Mouse (Mus musculus) embryo, embryonic 9.5 days (tissue): ENCODE data around the gene Gon7.
A peak's percentile ranks its signal among the peaks of the same experiment; 100 is the strongest.

Experiments used
- DNase-seq: peaks from one replicate; pipeline ENCODE4 v3.0.0-alpha.2; 2017; ENCODE audit errors: extremely low spot score

Gene Gon7

GRCm38 (mm10) chr12:102743036-102743588 lies 14.5 kb downstream of the Gon7 start:
- no peak for DNase-seq

- no peak for DNase-seq
Measured at GRCm38 (mm10) chr12:102742056-102742455, 15.5 kb downstream of the Gon7 start.

- DNase-seq = no peak
Measured at GRCm38 (mm10) chr12:102740285-102740684, 17.3 kb downstream of the Gon7 start.

- DNase-seq = no peak
Measured at GRCm38 (mm10) chr12:102739096-102739495, 18.5 kb downstream of the Gon7 start.

GRCm38 (mm10) chr12:102733381-102733780 lies 24.2 kb downstream of the Gon7 start:
- DNase-seq = peak; percentile 79

GRCm38 (mm10) chr12:102730798-102731619 lies 26.6 kb downstream of the Gon7 start:
- DNase-seq = no peak

- DNase-seq = peak; percentile 93
Measured at GRCm38 (mm10) chr12:102729855-102730797, 27.5 kb downstream of the Gon7 start.

GRCm38 (mm10) chr12:102725761-102726175 lies 31.8 kb downstream of the Gon7 start:
- no peak for DNase-seq

- no peak for DNase-seq
Measured at GRCm38 (mm10) chr12:102725146-102725545, 32.5 kb downstream of the Gon7 start.

GRCm38 (mm10) chr12:102723861-102724260 lies 33.7 kb downstream of the Gon7 start:
- DNase-seq = no peak

GRCm38 (mm10) chr12:102722966-102723365 lies 34.6 kb downstream of the Gon7 start:
- DNase-seq = no peak

GRCm38 (mm10) chr12:102722451-102722850 lies 35.2 kb downstream of the Gon7 start:
- DNase-seq = no peak

- DNase-seq = peak; percentile 68
Measured at GRCm38 (mm10) chr12:102719552-102720315, 37.9 kb downstream of the Gon7 start.

GRCm38 (mm10) chr12:102714654-102715395 lies 42.8 kb downstream of the Gon7 start:
- DNase-seq = no peak

- no peak for DNase-seq
Measured at GRCm38 (mm10) chr12:102714116-102714515, 43.5 kb downstream of the Gon7 start.

GRCm38 (mm10) chr12:102713153-102713865 lies 44.3 kb downstream of the Gon7 start:
- DNase-seq = no peak

GRCm38 (mm10) chr12:102710851-102711375 lies 46.7 kb downstream of the Gon7 start:
- no peak for DNase-seq

- DNase-seq = no peak
Measured at GRCm38 (mm10) chr12:102709896-102710295, 47.7 kb downstream of the Gon7 start.

GRCm38 (mm10) chr12:102708220-102708619 lies 49.4 kb downstream of the Gon7 start:
- no peak for DNase-seq
